Mouse (Mus musculus): ENCODE results near the gene Glmn. TPM values are rescaled to one million over a fixed set of nuclear protein-coding genes. Genes with fewer than 3 reads are reported as not detected.

Gene Glmn
- total RNA-seq, 2 experiments from 2014 or later = 4.4 to 6.2 TPM

GRCm38 (mm10) chr5:107548444-107548843, 49.2 kb downstream of the Glmn start:
- no peak for TF ChIP-seq CTCF (IDR thresholded peaks at IDR 0.05)
- intact Hi-C loops (cut with DNase I) = no loop called here
- Histone ChIP-seq H3K27ac (no peak overlapping the region), H3K4me3 (no peak overlapping the region)
- DNase-seq = no peak

GRCm38 (mm10) chr5:107547955-107548354, 49.7 kb downstream of the Glmn start:
- TF ChIP-seq CTCF (IDR thresholded peaks at IDR 0.05) = no peak
- DNase-seq = no peak
- Histone ChIP-seq H3K4me3 (no peak overlapping the region), H3K27ac (no peak overlapping the region)
- intact Hi-C loops (cut with DNase I) = no loop called here

DNA sequence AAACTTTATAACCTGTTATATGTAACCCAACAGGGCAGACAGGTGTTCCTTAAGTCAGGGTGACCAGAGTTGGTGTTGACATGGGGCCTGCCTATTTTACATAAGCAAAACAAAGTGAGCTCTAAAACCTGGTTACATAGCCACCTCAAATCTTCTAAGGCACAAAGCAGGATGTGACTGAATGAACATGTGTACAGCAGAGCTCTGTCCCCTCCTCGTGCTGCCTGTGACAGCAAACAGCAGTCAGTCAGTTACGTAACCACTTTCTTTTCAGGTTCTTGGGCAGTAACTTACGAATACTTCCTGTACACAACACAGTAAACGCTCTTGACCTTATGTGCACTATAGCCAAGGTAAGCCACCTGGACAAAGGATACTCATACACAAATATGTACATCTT, 51.8 kb downstream of the Glmn start:
- TF ChIP-seq CTCF (IDR thresholded peaks at IDR 0.05) = no peak
- intact Hi-C loops (cut with DNase I) = no loop called here
- Histone ChIP-seq H3K27ac (no peak overlapping the region), H3K4me3 (no peak overlapping the region)
- DNase-seq = no peak

GRCm38 (mm10) chr5:107541696-107542095, 56.0 kb downstream of the Glmn start:
- intact Hi-C loops (cut with DNase I) = no loop called here
- Histone ChIP-seq H3K27ac (peak overlapping the region; percentile 78), H3K4me3 (no peak overlapping the region)
- no peak for TF ChIP-seq CTCF (IDR thresholded peaks at IDR 0.05)
- peak; percentile 74 for DNase-seq

GRCm38 (mm10) chr5:107534581-107534980, 63.1 kb downstream of the Glmn start, which contains the start of gene 1700028K03Rik:
Gene 1700028K03Rik (plus strand): TSS chr5:107534709.
- intact Hi-C loops (cut with DNase I) = no loop called here
- DNase-seq = no peak
- no peak within 1 kb of the TSS for H3K4me3 ChIP-seq
- no peak for TF ChIP-seq CTCF (IDR thresholded peaks at IDR 0.05)
- H3K27ac ChIP-seq = peak within 1 kb of the TSS; percentile 40; the same call in 1 of the 2 replicates

DNA sequence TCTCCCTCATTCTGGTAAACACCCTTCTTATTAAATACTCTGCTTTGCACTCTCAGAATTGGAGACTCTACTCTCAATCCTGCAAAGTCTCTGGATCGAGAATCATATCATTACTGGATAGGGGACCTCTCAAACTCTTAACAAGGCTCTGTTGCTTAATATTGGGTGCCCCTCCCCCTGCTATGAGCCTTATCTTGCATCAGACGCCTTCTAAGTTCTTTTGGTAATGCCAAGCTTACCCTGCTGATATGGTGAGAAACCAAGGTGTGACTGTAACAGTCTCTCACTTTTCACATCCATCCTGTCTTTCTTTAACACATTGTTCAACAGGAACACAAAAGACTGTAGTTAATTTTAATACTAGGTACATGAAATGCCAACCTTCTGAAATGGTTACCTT, 64.1 kb downstream of the Glmn start:
- DNase-seq = no peak
- H3K4me3 ChIP-seq = no peak overlapping the region
- no peak overlapping the region for H3K27ac ChIP-seq
- no peak for TF ChIP-seq CTCF (IDR thresholded peaks at IDR 0.05)
- intact Hi-C loops (cut with DNase I) = no loop called here

DNA sequence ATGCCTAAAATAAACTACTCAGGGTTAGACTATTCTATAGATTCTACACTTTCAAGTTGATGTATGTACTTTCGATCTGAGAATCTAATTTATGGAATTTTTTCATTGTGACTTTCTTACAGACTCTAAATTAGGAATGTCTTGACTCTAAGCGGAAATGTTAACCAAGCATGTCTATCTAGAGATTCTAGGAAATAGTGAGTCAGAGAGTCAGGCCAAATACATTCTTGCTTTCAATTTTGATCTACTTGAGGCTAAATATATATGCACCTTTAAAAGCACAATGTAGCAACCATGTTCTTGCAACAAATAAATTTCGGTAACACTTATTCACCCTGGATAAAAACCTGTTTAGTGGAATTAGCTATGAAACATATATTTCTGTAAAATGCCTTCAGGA, 68.8 kb downstream of the Glmn start:
- no peak for DNase-seq
- no peak overlapping the region for H3K27ac ChIP-seq
- no peak for TF ChIP-seq CTCF (IDR thresholded peaks at IDR 0.05)
- no peak overlapping the region for H3K4me3 ChIP-seq
- intact Hi-C loops (cut with DNase I) = no loop called here

GRCm38 (mm10) chr5:107524281-107524680, 73.4 kb downstream of the Glmn start:
- Histone ChIP-seq H3K27ac (no peak overlapping the region), H3K4me3 (no peak overlapping the region)
- no peak for TF ChIP-seq CTCF (IDR thresholded peaks at IDR 0.05)
- DNase-seq = no peak
- intact Hi-C loops (cut with DNase I) = no loop called here

- DNase-seq = peak; percentile 62
- intact Hi-C loops (cut with DNase I) = no loop called here
- Histone ChIP-seq H3K27ac (peak overlapping the region; percentile 71), H3K4me3 (peak overlapping the region; percentile 43)
- no peak for TF ChIP-seq CTCF (IDR thresholded peaks at IDR 0.05)
Measured at GRCm38 (mm10) chr5:107521897-107522296, 75.8 kb downstream of the Glmn start.

DNA sequence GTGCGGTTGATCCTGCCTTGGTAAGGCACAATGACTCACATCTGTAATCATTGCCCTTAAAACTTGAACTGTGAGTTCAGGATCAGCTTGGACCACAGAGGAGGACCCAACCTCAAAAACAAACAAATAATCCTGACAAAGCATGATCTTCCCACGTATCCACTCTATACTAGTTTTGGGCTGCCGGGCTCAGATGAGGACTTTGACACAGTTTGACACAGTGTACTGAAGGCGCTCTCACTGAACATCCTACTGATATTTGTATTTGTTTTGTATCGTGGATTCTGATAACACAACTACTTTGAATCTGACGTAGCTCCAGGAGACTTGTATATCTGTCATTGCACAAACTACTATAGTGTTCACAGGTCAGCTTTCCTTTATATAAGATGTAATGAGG, 76.3 kb downstream of the Glmn start:
- TF ChIP-seq CTCF (IDR thresholded peaks at IDR 0.05) = no peak
- no peak for DNase-seq
- peak overlapping the region; percentile 71 for H3K27ac ChIP-seq
- intact Hi-C loops (cut with DNase I) = no loop called here
- H3K4me3 ChIP-seq = no peak overlapping the region; the same call in 1 of the 2 replicates

- no peak overlapping the region for H3K4me3 ChIP-seq
- no peak overlapping the region for H3K27ac ChIP-seq
- intact Hi-C loops (cut with DNase I) = no loop called here
- no peak for TF ChIP-seq CTCF (IDR thresholded peaks at IDR 0.05)
- no peak for DNase-seq
Measured at GRCm38 (mm10) chr5:107518602-107519001, 79.1 kb downstream of the Glmn start.

DNA sequence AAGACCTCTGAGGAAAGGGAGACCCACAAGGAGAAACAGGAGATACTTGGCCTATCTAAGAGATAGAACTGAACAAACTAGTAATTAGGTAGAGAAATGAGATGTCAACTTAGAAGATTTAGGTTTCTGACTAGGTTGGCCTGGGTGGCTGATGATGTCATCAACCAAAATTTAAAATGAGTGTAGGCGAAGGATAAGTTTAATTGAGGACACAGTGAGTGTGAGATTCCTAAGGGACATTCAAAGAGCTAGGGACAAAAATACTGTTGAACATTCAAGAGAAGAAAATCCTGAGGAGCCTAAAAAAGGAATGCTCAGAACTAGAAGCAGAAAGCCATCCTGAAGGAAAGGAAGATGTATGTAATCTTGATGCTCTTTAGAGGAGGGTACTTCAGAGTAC, 81.6 kb downstream of the Glmn start:
- no peak for TF ChIP-seq CTCF (IDR thresholded peaks at IDR 0.05)
- DNase-seq = no peak
- intact Hi-C loops (cut with DNase I) = no loop called here
- no peak overlapping the region for H3K4me3 ChIP-seq
- no peak overlapping the region for H3K27ac ChIP-seq

GRCm38 (mm10) chr5:107515453-107515852, 82.2 kb downstream of the Glmn start:
- intact Hi-C loops (cut with DNase I) = no loop called here
- DNase-seq = no peak
- H3K27ac ChIP-seq = no peak overlapping the region
- no peak overlapping the region for H3K4me3 ChIP-seq
- TF ChIP-seq CTCF (IDR thresholded peaks at IDR 0.05) = no peak

- peak; percentile 64 for DNase-seq
- peak; percentile 68 for TF ChIP-seq CTCF (IDR thresholded peaks at IDR 0.05)
- intact Hi-C loops (cut with DNase I) = no loop called here
Measured at GRCm38 (mm10) chr5:107513583-107513982, 84.1 kb downstream of the Glmn start.

GRCm38 (mm10) chr5:107511326-107511725, 86.4 kb downstream of the Glmn start:
- Histone ChIP-seq H3K4me3 (no peak overlapping the region), H3K27ac (peak overlapping the region; percentile 88)
- no peak for DNase-seq
- intact Hi-C loops (cut with DNase I) = no loop called here
- TF ChIP-seq CTCF (IDR thresholded peaks at IDR 0.05) = no peak

More at GRCm38 (mm10) chr5:107513583-107513982, 84.1 kb downstream of the Glmn start:
- Histone ChIP-seq H3K4me3 (no peak overlapping the region), H3K27ac (no peak overlapping the region)

Measured in gastrocnemius, adult 2 months (tissue).